Mouse (Mus musculus) gastrocnemius, postnatal 14 days (tissue): Measurements from ENCODE around the gene Gm17657. TPM values are rescaled to one million over a fixed set of nuclear protein-coding genes. Genes with fewer than 3 reads are reported as not detected.
"Not testable (repeated sequence)": the region's sequence is repeated elsewhere in the genome, so short reads cannot be mapped to it uniquely, and the experiment has no call there.

Source experiments
- DNase-seq: peaks from one replicate; pipeline ENCODE4 v3.0.0; 2021; ENCODE audit warnings: mixed read lengths
- intact Hi-C: fragments of 180-260 bp; cut with DNase I; formaldehyde crosslinking; loops from one replicate; pipeline ENCODE4 v1.15.1; 2025; ENCODE audit warnings: low total_unique reads
- total RNA-seq, 2 experiments: library from RNA; stranded (reverse); gene quantifications; 2 replicates each; pipeline ENCODE4 v1.2.3; 2021

Gene Gm17657
- total RNA-seq, 2 experiments from 2014 or later: not detected

DNA sequence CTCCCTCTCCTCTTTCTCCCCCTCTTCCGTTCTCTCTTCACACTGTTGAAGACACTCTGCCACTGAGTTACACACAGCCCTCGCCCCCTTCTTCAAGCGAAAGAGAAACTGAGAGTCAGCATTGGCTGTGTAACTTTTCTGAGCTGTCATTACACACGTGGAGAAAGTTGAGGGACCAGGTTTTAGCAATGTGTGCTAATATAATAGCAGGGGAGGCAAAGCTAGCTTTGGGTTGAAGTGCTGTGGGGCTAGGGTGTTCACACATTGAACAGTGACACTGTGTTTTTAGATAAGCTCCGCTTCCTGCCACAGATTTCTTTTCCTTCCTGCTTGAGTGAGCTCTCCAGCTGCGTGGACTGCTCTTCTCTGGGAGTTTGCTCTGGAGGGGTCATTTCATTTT, 1.6 kb upstream of the Gm17657 start:
- intact Hi-C loops: no loop called here
- DNase-seq: no peak

DNA sequence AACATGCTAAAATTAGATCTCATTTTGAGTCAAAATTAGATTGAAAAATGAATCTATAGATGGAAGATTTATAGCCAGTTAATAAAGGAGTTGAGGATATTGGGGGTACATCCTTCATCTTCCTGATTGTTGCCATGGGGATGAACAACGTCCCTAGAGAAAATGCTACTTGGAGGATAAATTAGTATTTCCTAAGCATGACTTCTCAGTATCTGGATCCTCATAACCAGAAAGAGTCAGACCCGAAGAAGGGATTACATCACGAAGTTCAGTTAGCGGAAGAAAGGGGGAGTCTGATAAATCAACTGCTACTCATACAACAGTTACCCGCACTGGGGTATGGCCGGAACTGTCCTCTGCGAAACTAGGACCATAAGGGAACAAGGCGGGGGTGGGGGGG, 444 bp downstream of the Gm17657 start:
- intact Hi-C loops: no loop called here
- no peak for DNase-seq

DNA sequence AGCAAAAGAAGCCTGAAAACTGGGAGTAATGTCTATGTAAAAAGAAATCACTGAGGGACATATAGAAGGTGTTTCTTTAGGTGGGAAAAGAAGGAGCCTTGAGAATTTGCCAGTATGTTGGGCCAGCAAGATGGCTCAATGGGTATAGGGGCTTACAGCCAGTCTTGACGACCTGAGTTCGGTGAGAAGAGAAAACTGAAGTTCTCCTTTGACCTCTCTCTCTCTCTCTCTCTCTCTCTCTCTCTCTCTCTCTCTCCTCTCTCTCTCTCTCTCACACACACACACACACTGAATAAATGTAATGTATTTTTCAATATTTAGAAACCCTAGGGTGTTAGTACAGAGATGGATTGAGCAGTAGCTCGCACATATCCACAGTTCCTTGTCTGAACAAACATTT, 944 bp downstream of the Gm17657 start:
- intact Hi-C loops: no loop called here
- DNase-seq: no peak

DNA sequence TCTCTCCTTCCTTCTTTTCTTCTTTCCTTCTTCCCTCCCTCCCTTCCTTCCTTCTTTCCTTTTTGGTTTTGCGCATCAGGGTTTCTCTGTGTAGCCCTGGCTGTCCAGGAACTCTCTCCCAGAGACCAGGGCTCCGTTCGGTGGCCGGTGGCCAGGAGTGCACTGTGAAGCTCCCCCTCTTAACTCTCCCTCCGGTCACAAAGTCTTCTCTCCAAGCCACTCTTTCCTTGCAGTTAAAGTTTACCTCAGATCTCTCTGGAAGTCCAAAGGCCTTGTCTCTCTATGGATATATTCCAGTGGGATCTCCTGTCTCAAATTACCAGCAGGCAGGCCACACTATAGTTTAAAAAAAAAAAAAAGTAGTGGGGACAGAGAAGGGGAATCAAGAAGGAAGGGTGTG, 4.2 kb downstream of the Gm17657 start:
- intact Hi-C loops: no loop called here
- no peak for DNase-seq

DNA sequence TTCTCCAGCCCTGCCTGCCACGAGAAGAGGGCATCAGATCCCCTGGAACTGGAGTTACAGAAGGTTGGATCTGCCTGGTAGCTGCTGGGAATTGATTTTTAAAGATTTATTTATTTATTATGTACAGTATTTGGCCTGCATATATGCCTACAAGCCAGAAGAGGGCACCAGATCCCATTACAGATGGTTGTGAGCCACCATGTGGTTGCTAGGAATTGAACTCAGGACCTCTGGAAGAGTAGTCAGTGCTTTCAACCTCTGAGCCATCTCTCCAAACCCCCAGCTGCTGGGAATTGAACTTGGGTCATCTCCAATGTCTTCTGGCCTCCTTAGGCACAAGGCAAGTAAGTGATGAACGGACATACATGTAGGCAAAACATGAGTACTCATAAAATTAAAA, 5.4 kb downstream of the Gm17657 start:
- no peak for DNase-seq
- intact Hi-C loops: no loop called here

DNA sequence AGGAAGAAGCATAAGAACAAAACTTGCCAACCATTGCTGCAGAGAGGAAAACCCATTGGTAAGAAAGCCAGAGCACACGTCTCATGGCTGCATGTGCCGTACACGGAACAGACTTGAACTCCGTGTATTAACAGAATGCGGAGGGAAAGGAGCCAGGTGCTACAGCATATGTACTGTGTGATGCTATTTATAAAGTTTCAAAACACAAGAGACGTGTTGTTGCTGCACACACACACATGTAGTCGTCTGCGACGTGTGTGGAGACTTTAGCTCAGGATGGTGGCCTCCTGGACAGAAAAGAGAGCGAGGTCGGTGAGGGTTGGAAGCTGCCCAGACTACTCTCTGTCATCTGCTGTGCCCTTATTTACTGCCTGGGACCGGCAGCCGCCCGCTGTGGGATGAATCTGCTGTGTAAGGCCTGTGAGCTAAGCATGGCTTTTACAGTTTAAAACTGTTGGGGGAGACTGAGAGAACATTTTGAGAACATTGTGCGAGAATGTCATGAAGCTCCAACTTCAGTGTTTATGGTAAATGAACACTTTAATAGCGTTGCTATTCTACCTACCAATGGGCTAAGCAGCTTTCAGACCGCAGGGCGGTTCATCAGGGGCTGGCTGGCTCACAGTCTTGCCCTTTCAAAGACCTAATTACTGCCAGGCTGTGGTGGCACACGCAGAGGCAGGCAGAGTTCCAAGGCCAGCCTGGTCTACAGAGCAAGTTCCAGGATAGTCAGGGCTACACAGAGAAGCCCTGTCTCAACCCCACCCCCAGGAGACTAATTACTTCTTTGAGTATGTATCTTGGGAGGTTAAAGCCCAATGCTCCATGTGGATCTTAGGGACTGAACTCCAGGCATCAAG, 6.4 kb downstream of the Gm17657 start:
- intact Hi-C loops: no loop called here
- DNase-seq: no peak

DNA sequence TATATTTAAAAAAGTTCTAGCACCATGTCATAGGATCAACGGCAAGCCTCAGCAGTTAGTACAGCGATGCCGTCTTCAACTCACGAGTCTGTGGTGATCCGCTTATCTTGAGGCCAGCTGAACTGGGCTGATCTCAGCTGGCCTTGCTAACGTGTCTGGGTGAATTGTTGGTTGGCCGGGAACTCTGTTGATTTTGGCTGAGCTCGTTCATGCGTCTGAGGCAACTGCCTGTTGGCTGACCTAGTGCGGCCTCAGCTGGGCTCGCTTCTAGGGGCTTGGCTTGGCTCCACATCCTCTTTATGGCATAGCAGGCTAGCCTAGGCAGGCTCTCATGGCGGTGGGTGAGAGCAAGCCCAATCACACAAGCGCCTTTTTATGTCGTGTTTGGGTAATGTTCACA, 8.0 kb downstream of the Gm17657 start:
- intact Hi-C loops: no loop called here
- DNase-seq: peak; percentile 84

DNA sequence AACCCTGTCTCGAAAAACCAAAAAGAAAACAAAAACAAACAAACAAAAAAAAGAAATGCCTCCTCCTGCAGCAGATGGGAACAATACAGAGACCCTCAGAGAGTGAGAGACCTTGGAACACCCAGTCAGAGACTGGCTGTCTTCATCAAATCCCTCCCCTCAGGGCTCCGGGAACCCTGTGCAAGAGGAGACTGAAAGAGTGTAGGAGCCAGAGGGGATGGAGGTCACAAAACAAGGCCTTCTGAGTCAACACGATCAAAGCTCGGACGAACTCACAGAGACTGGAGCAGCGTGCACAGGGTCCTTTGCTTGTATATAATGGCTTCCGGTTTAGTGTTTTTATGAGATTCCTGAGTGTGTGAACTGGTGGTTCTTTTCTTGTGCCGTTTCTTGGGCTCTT, 9.0 kb downstream of the Gm17657 start:
- DNase-seq: no peak

DNA sequence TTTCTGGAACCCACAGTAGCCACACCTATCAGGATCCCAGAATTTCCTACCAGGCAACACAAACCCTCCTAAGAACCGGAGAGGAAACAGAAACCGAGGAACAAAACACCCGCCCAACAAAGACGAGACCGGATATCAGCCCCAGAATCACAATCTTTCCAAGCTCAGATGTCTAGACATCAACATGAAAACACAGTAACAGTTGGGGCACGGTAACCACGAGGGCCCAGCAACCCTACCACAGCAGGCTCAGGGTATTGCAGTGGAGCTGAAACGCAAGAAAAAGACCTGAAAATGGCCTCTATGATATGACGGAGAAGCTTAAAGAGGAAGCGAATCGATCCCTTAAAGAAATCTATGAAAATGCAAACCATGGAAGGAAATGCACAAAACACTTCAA, 15.6 kb downstream of the Gm17657 start:
- intact Hi-C loops: no loop called here
- no peak for DNase-seq

More for the DNA sequence above, 9.0 kb downstream of the Gm17657 start:
- intact Hi-C loops: no loop called here

DNA sequence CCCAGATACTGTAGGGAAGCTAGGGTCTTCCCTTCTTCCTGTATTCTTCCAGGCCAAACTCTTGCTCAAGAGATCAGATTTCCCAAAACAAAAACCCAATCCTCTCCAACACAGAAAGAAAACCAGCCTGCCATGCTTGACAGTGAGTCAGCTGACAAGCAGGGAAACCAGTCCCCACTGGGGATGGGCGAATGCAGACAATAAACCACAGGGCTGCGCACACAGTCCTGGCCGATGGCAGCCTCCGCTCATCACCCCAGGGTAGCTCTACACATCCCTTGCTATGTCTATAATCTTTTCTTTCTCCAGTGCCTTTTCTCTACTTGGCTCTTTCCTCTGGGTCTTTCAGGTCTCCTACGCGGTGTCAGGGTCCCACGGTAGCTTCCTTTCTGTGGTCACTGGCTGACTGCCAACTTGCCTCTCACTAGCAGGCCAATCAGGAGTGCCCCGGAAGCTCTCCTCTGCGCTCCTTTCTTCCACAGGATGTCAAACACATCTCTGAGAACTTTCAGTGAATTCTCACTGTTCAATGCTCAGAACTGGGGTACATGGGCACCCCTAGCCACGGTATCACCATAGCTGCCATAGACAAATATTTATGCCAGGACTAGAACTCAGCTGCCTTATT, 17.6 kb downstream of the Gm17657 start:
- intact Hi-C loops: no loop called here
- DNase-seq: no peak

DNA sequence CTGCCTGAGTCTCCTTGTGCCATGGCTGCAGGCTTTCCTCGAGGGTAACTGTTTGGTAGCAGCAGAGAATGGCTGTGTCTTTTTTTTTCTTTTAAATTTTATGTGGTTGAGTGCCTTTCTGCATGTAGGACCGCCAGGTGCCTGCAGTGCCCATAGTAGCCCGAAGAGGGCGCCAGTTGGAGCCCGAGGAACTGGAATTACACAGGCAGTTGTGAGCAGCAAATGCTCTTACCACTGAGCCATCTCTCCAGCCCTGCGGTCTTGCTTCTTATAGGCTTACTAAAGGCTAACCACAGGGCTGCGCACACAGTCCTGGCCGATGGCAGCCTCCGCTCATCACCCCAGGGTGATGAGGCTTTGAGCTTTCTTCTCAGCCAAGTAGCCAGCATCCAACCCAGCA, 18.2 kb downstream of the Gm17657 start:
- intact Hi-C loops: no loop called here
- no peak for DNase-seq

DNA sequence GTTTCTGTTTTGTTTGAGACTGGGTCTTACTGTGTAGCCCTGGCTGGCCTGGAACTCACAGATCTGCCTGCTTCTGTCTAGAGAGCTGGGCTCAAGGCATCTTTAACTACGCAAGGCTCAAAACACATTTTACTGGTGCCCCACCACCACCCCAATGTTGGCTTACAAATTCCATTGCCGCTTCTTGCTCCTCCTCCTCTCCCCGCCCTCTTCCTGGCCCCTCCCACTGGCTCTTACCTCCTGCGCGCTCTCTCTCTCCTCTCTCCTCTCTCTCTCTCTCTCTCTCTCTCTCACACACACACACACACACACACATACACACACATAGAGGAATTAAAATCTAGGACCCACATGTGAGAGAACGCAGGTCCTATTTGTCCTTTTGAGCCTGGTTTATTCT, 18.9 kb downstream of the Gm17657 start:
- intact Hi-C loops: no loop called here
- no peak for DNase-seq

DNA sequence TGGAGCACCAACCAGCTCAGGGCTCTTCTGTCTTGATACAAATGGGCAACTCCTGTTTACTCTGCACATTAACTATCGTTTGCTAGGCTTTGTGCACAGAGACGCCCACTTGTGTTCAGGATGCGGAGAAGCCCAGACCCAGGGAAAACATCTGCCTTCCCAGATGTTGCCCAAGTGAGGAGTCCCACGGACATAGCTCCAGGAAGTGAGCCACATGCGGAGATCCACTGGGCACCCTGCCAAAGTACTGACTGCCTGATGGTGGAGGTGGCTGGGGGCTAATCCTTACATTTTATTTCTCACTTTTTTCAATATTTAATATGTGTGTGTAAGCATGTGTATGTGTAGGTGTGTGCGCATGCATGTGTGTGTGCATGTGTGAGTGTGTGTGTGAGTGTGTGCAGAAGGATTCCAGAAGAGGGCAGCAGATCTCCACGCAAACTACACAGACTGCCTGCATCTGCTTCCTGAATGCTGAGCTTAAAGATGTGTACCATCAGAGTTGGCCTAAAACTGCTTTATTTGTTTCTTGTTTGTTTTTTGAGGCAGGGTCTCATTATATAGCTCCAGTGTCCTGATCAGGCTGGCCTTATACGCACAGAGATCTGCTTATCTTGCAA, 20.8 kb downstream of the Gm17657 start:
- DNase-seq: peak; percentile 25
- intact Hi-C loops: no loop called here

DNA sequence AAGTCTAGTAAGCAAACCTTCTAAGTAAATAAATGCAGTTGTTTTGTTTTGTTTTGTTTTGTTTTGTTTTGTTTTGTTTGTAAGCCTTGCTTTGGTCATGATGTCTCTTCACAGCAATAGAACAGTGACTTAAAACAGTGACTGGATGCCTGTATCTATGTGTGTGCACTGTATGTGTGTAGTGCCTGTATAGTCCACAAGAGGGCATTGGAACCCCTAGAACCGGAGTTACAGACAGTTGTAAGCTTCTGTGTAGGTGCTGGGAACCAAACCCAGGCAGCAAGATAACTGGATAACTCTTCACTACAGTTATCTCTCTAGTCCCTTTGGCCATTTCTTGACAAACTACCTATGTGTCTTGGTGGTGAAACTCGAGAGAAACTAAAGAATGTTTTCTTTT, 23.8 kb downstream of the Gm17657 start:
- intact Hi-C loops: no loop called here
- DNase-seq: no peak

DNA sequence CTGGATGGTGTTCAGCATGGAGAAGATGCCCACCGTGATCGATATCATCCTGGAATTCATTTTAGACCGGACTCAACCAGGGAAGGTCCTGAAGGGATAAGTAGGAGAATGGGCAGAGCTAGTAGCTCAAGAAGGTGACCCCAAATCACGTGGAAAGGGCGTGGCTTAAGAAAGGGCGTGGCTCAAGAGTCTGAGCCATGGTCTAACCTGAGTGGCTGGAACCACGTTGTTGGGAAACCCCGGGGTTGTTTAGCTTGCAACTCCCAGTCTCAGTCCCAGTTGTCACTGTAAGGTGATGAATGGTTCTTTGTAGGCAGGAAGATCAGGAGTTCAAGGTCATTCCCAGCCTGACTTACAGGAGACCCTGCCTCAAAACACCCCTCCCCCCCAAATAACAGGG, 29.7 kb downstream of the Gm17657 start:
- intact Hi-C loops: no loop called here

DNA sequence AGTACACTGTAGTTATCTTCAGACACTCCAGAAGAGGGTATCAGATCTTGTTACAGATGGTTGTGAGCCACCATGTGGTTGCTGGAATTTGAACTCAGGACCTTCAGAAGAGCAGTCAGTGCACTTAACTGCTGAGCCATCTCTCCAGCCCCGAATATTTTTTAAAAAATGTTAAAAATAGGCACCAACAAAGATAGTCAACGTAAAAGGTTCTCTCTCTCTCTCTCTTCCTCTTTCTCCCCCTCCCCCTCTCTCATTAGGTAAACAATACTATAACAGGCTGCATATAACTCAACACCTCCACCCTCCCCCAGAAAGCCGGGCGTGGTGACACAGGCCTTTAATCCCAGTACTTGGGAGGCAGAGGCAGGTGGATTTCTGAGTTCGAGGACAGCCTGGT, 30.8 kb downstream of the Gm17657 start:
- intact Hi-C loops, DNase-seq: not testable (repeated sequence)

More for the DNA sequence above, 29.7 kb downstream of the Gm17657 start:
- DNase-seq: no peak

DNA sequence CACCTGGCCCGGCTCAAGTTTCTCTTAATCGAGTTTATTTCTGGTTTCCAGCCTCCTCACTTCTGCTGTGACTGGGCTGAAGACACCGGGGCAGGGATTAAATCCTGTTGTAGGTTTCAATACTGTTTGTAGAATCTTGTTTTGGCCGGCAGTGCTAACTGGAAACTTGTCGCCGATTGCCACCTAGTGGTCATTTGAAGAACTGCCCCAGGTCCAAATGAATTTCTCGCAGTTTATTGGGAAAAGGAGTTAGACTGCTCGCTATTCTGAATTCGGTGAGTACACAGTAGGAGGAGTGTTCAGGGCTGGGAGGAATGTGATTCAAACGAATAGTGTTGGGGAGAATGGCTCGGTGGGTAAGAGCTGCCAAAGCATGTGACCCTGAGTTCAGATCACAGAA, 35.0 kb downstream of the Gm17657 start:
- peak; percentile 64 for DNase-seq
- intact Hi-C loops: loop anchor here (2.0 to 5.0 kb wide), 2 partner anchors 132 to 252 kb away; partner anchors contain the start of gene Ppil1

DNA sequence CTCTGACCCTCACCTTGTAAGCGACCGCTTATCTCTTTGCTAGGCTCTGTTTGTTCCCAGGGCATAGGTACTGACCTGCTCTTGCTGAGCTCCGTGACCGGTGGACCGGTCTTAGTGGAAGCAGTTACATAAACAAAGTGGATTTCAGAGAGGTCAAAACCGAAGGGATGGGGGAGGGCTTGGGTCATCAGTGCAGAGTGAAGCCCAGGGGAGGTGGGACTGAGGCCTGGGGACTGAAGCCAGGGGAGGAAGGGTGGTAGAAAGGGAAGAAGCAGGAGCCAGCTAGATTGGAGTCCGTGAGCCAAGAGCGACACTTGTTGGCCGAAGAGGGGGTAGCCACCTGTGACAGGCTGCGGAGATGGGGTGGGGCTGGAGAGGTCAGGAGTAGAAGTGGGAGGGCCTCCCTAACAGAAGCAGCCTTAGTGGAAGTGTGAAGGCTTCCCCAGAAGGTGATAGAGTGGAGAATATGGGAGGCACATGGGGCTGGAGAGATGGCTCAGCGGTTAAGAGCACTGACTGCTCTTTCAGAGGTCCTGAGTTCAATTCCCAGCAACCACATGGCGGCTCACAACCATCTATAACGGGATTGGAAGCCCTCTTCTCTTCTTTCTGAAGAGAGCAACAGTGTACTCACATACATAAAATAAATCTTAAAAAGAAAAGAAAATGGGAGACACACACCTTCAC, 36.3 kb downstream of the Gm17657 start:
- DNase-seq: peak; percentile 55
- intact Hi-C loops: loop anchor here (5.0 kb wide), 1 partner anchor 251 kb away; the partner anchor contains the start of gene Ppil1

DNA sequence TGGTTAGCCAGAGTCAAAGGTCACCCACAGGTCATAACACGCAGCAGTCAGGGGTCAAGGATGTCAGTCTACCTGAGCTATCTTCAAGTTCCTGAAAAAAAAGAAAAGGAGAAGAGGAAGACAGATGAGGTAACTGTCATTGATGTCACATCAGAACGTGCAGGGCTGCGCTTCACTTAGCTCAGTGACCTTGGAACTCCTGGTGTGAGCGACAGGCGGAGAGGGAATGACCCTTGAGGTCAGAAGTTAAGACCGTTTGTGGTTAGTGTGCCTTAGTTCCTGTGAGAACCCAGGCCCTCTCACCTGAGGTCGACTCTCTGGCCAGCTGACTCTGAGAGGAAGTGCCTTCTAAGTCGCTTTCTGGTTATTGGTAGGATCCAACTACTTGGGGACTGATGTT, 38.7 kb downstream of the Gm17657 start:
- no peak for DNase-seq
- intact Hi-C loops: loop anchor here (5.0 kb wide), 1 partner anchor 248 kb away; the partner anchor contains the start of gene Ppil1
